Mouse (Mus musculus): ENCODE data around the gene Olfr312. TPM values are rescaled to one million over a fixed set of nuclear protein-coding genes. Genes with fewer than 3 reads are reported as not detected.

Olfr312 gene
- polyA plus RNA-seq, 1 experiment = not detected

- DNase-seq (ENCODE audit: low read depth) = no peak
Measured at GRCm38 (mm10) chr11:58860744-58861143, 31.7 kb downstream of the Olfr312 start.

- DNase-seq (ENCODE audit: low read depth) = peak; percentile 23
Measured at GRCm38 (mm10) chr11:58867039-58867953, 38.3 kb downstream of the Olfr312 start, which contains the start of gene 2810021J22Rik. TSS of gene 2810021J22Rik (plus strand) at chr11:58867216.

GRCm38 (mm10) chr11:58867954-58868330, 38.9 kb downstream of the Olfr312 start:
- DNase-seq (ENCODE audit: low read depth) = peak; percentile 54

- no peak for DNase-seq (ENCODE audit: low read depth)
Measured at GRCm38 (mm10) chr11:58870961-58871360, 41.9 kb downstream of the Olfr312 start.

- DNase-seq (ENCODE audit: low read depth) = no peak
Measured at GRCm38 (mm10) chr11:58883756-58884155, 54.7 kb downstream of the Olfr312 start.

Other genes starting within 250 kb of the Olfr312 start
- gene Olfr324, start 234.1 kb upstream of the Olfr312 start, polyA plus RNA-seq (2012; rRNA removed) = not detected in 2 replicates
- gene 2210407C18Rik, start 213.2 kb upstream of the Olfr312 start, polyA plus RNA-seq (2012; rRNA removed) = 0.29 TPM in 1 of 2 replicates, not detected in the other
- gene Olfr323, start 198.7 kb upstream of the Olfr312 start, polyA plus RNA-seq (2012; rRNA removed) = not detected in 2 replicates
- not detected in 2 replicates for gene Trim58, start 188.8 kb upstream of the Olfr312 start, polyA plus RNA-seq (2012; rRNA removed)
- not detected in 2 replicates for gene Olfr322, start 170.5 kb upstream of the Olfr312 start, polyA plus RNA-seq (2012; rRNA removed)
- gene Olfr320, start 148.1 kb upstream of the Olfr312 start, polyA plus RNA-seq (2012; rRNA removed) = not detected in 2 replicates
- 0.06 TPM in 1 of 2 replicates, not detected in the other for gene Olfr319, start 130.1 kb upstream of the Olfr312 start, polyA plus RNA-seq (2012; rRNA removed)
- not detected in 2 replicates for gene Olfr318, start 105.2 kb upstream of the Olfr312 start, polyA plus RNA-seq (2012; rRNA removed)
- not detected in 2 replicates for gene Olfr317, start 90.0 kb upstream of the Olfr312 start, polyA plus RNA-seq (2012; rRNA removed)
- not detected in 2 replicates for gene Olfr316, start 76.5 kb upstream of the Olfr312 start, polyA plus RNA-seq (2012; rRNA removed)
- gene Olfr315, start 56.0 kb upstream of the Olfr312 start, polyA plus RNA-seq (2012; rRNA removed) = not detected in 2 replicates
- not detected in 2 replicates for gene Olfr314, start 46.3 kb upstream of the Olfr312 start, polyA plus RNA-seq (2012; rRNA removed)
- gene Fam183b, start 27.3 kb upstream of the Olfr312 start, polyA plus RNA-seq (2012; rRNA removed) = 3.3 and 4.8 TPM in 2 replicates
- not detected in 2 replicates for gene Olfr313, start 14.2 kb upstream of the Olfr312 start, polyA plus RNA-seq (2012; rRNA removed)
- not detected in 2 replicates for gene Olfr311, start 10.0 kb downstream of the Olfr312 start, polyA plus RNA-seq (2012; rRNA removed)
- gene Gm12258, start 17.9 kb downstream of the Olfr312 start, polyA plus RNA-seq (2012; rRNA removed) = 4.6 and 6.2 TPM in 2 replicates
- gene 2810021J22Rik, start 38.0 kb downstream of the Olfr312 start, polyA plus RNA-seq (2012; rRNA removed) = 7.6 and 9.1 TPM in 2 replicates
- gene Zfp39, start 75.0 kb downstream of the Olfr312 start, polyA plus RNA-seq (2012; rRNA removed) = 1.2 and 1.9 TPM in 2 replicates
- 0.03 TPM in 1 of 2 replicates, not detected in the other for gene Btnl10, start 88.7 kb downstream of the Olfr312 start, polyA plus RNA-seq (2012; rRNA removed)
- 163 and 165 TPM in 2 replicates for gene Rnf187, start 109.7 kb downstream of the Olfr312 start, polyA plus RNA-seq (2012; rRNA removed)
- 0.97 and 1.6 TPM in 2 replicates for gene Hist3h2ba, start 119.7 kb downstream of the Olfr312 start, polyA plus RNA-seq (2012; rRNA removed)
- gene Hist3h2a, start 125.4 kb downstream of the Olfr312 start, polyA plus RNA-seq (2012; rRNA removed) = 20.3 and 21.6 TPM in 2 replicates
- 0.39 and 1.3 TPM in 2 replicates for gene Trim17, start 125.4 kb downstream of the Olfr312 start, polyA plus RNA-seq (2012; rRNA removed)
- 22.6 and 25.2 TPM in 2 replicates for gene Trim11, start 148.9 kb downstream of the Olfr312 start, polyA plus RNA-seq (2012; rRNA removed)

All from gonadal fat pad, adult 2 months (tissue).